Mouse (Mus musculus) embryonic fibroblast, embryonic 13.5 days (primary cell): ENCODE data around the gene Susd1. TPM values are rescaled to one million over a fixed set of nuclear protein-coding genes. Genes with fewer than 3 reads are reported as not detected.
A peak's percentile ranks its signal among the peaks of the same experiment; 100 is the strongest.

Experiments
- H3K27ac ChIP-seq: 2 replicates; pipeline ENCODE4 v1.5.1; 2012; ENCODE audit warnings: low read length, control low read depth, inconsistent platforms; ENCODE audit not compliant: insufficient read depth
- H3K4me1 ChIP-seq: 2 replicates; pipeline ENCODE4 v1.6.1; 2011; ENCODE audit warnings: low read length; ENCODE audit not compliant: control insufficient read depth, insufficient read depth
- H3K4me3 ChIP-seq: 2 replicates; pipeline ENCODE4 v1.5.1; 2011; ENCODE audit warnings: mild to moderate bottlenecking, control low read depth, low read length; ENCODE audit not compliant: insufficient read depth
- CTCF ChIP-seq: IDR thresholded peaks from 2 replicates; pipeline ENCODE4 v1.5.1; 2011; ENCODE audit warnings: mild to moderate bottlenecking, control low read depth, low read length, moderate library complexity, borderline replicate concordance; ENCODE audit not compliant: insufficient read depth
- POLR2A ChIP-seq: IDR thresholded peaks from 2 replicates; pipeline ENCODE4 v1.6.1; 2011; ENCODE audit warnings: low read depth, mild to moderate bottlenecking, control low read depth, low read length, moderate library complexity
- polyA plus RNA-seq: library from polyadenylated mRNA; stranded (reverse); fragments of >200 nt; gene quantifications from 2 replicates; pipeline ENCODE4 v1.2.4, GENCODE M21; 2011; ENCODE audit warnings: low read depth; ENCODE audit not compliant: missing spikeins, insufficient read length

Gene Susd1
- polyA plus RNA-seq, 1 experiment: 2.1 TPM

- TF ChIP-seq CTCF: no peak
- no peak for TF ChIP-seq POLR2A
- H3K27ac ChIP-seq: no peak overlapping the region
- H3K4me3 ChIP-seq: no peak overlapping the region
- peaks cover 12% of the 10 kb centered on the region for H3K4me1 ChIP-seq
Measured at GRCm38 (mm10) chr4:59455465-59455864, 17.0 kb upstream of the Susd1 start.

- TF ChIP-seq POLR2A: no peak
- no peak for TF ChIP-seq CTCF
- H3K27ac ChIP-seq: peak overlapping the region; percentile 69
- no peak overlapping the region for H3K4me3 ChIP-seq
- H3K4me1 ChIP-seq: peaks cover 12% of the 10 kb centered on the region
Measured at GRCm38 (mm10) chr4:59454046-59454445, 15.6 kb upstream of the Susd1 start.

- TF ChIP-seq CTCF: no peak
- TF ChIP-seq POLR2A: no peak
- H3K27ac ChIP-seq: peak overlapping the region; percentile 85
- peaks cover 12% of the 10 kb centered on the region for H3K4me1 ChIP-seq
- H3K4me3 ChIP-seq: no peak overlapping the region
Measured at GRCm38 (mm10) chr4:59452503-59452933, 14.1 kb upstream of the Susd1 start.

- no peak overlapping the region for H3K27ac ChIP-seq
- TF ChIP-seq POLR2A: no peak
- TF ChIP-seq CTCF: no peak
- peaks cover 12% of the 10 kb centered on the region for H3K4me1 ChIP-seq
- no peak overlapping the region for H3K4me3 ChIP-seq
Measured at GRCm38 (mm10) chr4:59450906-59451305, 12.5 kb upstream of the Susd1 start.

GRCm38 (mm10) chr4:59450234-59450854 is 11.9 kb upstream of the Susd1 start:
- no peak overlapping the region for H3K27ac ChIP-seq
- peaks cover 12% of the 10 kb centered on the region for H3K4me1 ChIP-seq
- no peak overlapping the region for H3K4me3 ChIP-seq
- TF ChIP-seq CTCF: no peak
- TF ChIP-seq POLR2A: no peak

GRCm38 (mm10) chr4:59447296-59447695 is 8.9 kb upstream of the Susd1 start:
- Histone ChIP-seq H3K27ac (no peak overlapping the region), H3K4me3 (no peak overlapping the region), H3K4me1 (peaks cover 2% of the 10 kb centered on the region; the same call in 1 of the 2 replicates)
- TF ChIP-seq POLR2A (no peak), CTCF (no peak)

- no peak overlapping the region for H3K27ac ChIP-seq
- no peaks in the 10 kb centered on the region for H3K4me1 ChIP-seq
- TF ChIP-seq CTCF (no peak), POLR2A (no peak)
- H3K4me3 ChIP-seq: no peak overlapping the region
Measured at GRCm38 (mm10) chr4:59445516-59445915, 7.1 kb upstream of the Susd1 start.

- Histone ChIP-seq H3K27ac (no peak overlapping the region), H3K4me3 (no peak overlapping the region), H3K4me1 (no peaks in the 10 kb centered on the region)
- TF ChIP-seq CTCF (no peak), POLR2A (no peak)
Measured at GRCm38 (mm10) chr4:59444994-59445393, 6.6 kb upstream of the Susd1 start.

- Histone ChIP-seq H3K27ac (no peak overlapping the region), H3K4me1 (no peaks in the 10 kb centered on the region), H3K4me3 (no peak overlapping the region)
- TF ChIP-seq POLR2A (no peak), CTCF (no peak)
Measured at GRCm38 (mm10) chr4:59444085-59444484, 5.7 kb upstream of the Susd1 start.

- Histone ChIP-seq H3K27ac (no peak overlapping the region), H3K4me3 (no peak overlapping the region), H3K4me1 (no peaks in the 10 kb centered on the region)
- no peak for TF ChIP-seq CTCF
- TF ChIP-seq POLR2A: no peak
Measured at GRCm38 (mm10) chr4:59441265-59441664, 2.8 kb upstream of the Susd1 start.

GRCm38 (mm10) chr4:59439960-59440359 is 1.5 kb upstream of the Susd1 start:
- TF ChIP-seq POLR2A: no peak
- no peak for TF ChIP-seq CTCF
- Histone ChIP-seq H3K4me3 (no peak overlapping the region), H3K4me1 (no peaks in the 10 kb centered on the region), H3K27ac (no peak overlapping the region)
